Comparison of ENCODE assay signal across 9 mouse cellular contexts in the genomic region with DNA sequence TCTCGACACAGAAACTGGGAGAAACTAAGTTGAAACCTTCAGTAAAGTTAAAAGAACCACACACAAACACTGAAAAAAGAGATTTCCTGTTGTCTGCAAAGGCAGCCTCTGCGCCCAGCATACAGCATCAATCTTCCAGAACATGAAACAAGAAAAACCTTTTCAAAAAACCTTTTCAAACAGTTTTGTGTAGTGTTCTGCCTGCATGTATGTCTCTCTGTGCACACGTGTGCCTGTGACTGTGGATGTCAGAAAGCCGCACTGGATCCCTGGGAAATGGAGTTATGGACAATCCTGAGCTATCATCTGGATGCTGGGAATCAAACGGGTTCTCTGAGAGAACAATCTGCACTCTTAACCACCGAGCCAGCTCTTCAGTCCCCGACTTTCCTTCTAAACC. TPM values are rescaled to one million over a fixed set of nuclear protein-coding genes. Genes with fewer than 3 reads are reported as not detected.
DNase-seq lines count a peak whose midpoint lies in the region; ATAC-seq and TF ChIP-seq lines count a peak whose summit lies in the region.
"Had no signal": no experiment of that assay in that cellular context is flagged by ENCODE, and none has a peak within 500 bp of the region (broad histone marks: within the 10 kb centered on the region; RNA-seq: fewer than 3 reads in every experiment).

No protein-coding gene starts in this region.

- no peaks in the 10 kb centered on the region for H3K27me3 ChIP-seq in cerebellum, adult 2 months (ENCODE audit: control insufficient read depth, insufficient read depth, low read length)
- no peaks in the 10 kb centered on the region for H3K27me3 ChIP-seq in testis, adult 2 months (ENCODE audit: control insufficient read depth, insufficient read depth, low read length)
- no peaks in the 10 kb centered on the region for H3K27me3 ChIP-seq in liver, embryonic 15.5 days

- H3K4me3 ChIP-seq in cerebellum, adult 2 months (replicated peaks; ENCODE audit: insufficient read depth, low read depth, low read length), result peak overlapping the region; percentile 29
- peak overlapping the region; percentile 57 for H3K4me3 ChIP-seq in testis, adult 2 months (ENCODE audit: control insufficient read depth, low read depth, low read length)
- H3K4me3 ChIP-seq in liver, embryonic 15.5 days (replicated peaks), result peak overlapping the region; percentile 89

- no peak for DNase-seq in cerebellum, adult 2 months
- DNase-seq in cerebellum, adult 8-10 months, result no peak
- no peak for DNase-seq in testis, postnatal 14 days (ENCODE audit: low spot score)
- DNase-seq in cerebellum, adult 11-12 months, result no peak
- DNase-seq in testis, postnatal 10 days (ENCODE audit: low spot score), result no peak
- DNase-seq: right cerebral cortex, postnatal 14 days had no signal

- TF ChIP-seq CTCF in cerebellum, adult 2 months (IDR thresholded peaks at IDR 0.05; ENCODE audit: borderline replicate concordance, insufficient read depth, low read depth, low read length), result no peak
- no peak for TF ChIP-seq CTCF in testis, adult 2 months (IDR thresholded peaks at IDR 0.05; ENCODE audit: control insufficient read depth, insufficient read depth, insufficient replicate concordance, low read depth, low read length)

- no peaks in the 10 kb centered on the region for H3K9me3 ChIP-seq in liver, embryonic 15.5 days (replicated peaks)

- peaks cover 25% of the 10 kb centered on the region; the same call in 1 of the 2 replicates for H3K4me1 ChIP-seq in cerebellum, adult 2 months (ENCODE audit: control insufficient read depth, insufficient read depth, low read length)
- peaks cover 28% of the 10 kb centered on the region for H3K4me1 ChIP-seq in testis, adult 2 months (ENCODE audit: control insufficient read depth, insufficient read depth, low read length)
- H3K4me1 ChIP-seq in liver, embryonic 15.5 days (replicated peaks), result peaks cover 90% of the 10 kb centered on the region

- H3K36me3 ChIP-seq in testis, adult 2 months (ENCODE audit: control insufficient read depth, insufficient read depth, low read length), result no peaks in the 10 kb centered on the region; the same call in 1 of the 2 replicates
- H3K36me3 ChIP-seq in liver, embryonic 15.5 days (replicated peaks), result no peaks in the 10 kb centered on the region

- WGBS in cerebellum, adult 2 months, result 48% methylated on average over 7 of the region's 7 CpGs
- 21% methylated on average over 7 of the region's 7 CpGs for WGBS in liver, embryonic 15.5 days (ENCODE audit: insufficient replicate concordance)

- ATAC-seq in liver, embryonic 15.5 days (ENCODE audit: insufficient read depth), result no peak
- ATAC-seq in megakaryocyte-erythroid progenitor cell, adult 5-6 weeks (replicated peaks; ENCODE audit: low FRiP score, low TSS enrichment, poor library complexity, severe bottlenecking), result no peak

- H3K9ac ChIP-seq in liver, embryonic 15.5 days, result peak overlapping the region; percentile 94

- no peak overlapping the region for H3K27ac ChIP-seq in cerebellum, adult 2 months (ENCODE audit: insufficient read depth, low read length)
- H3K27ac ChIP-seq in testis, adult 2 months (ENCODE audit: control insufficient read depth, insufficient read depth, low read depth, low read length), result no peak overlapping the region
- peak overlapping the region; percentile 78 for H3K27ac ChIP-seq in liver, embryonic 15.5 days (replicated peaks)

- no peak for TF ChIP-seq POLR2A in cerebellum, adult 2 months (IDR thresholded peaks at IDR 0.05; ENCODE audit: borderline replicate concordance, insufficient read depth, low read length)
- no peak for TF ChIP-seq POLR2A in testis, adult 2 months (IDR thresholded peaks at IDR 0.05; ENCODE audit: control insufficient read depth, low read depth, low read length)

- peak overlapping the region; percentile 99 for H3K4me2 ChIP-seq in liver, embryonic 15.5 days

RNA-seq across cellular contexts. Expression of gene Mlec, which starts 1.6 kb away (rescaled TPM):
- 66.0 and 80.2 TPM in 2 replicates for polyA plus RNA-seq in cerebellum, adult 2 months (2012; rRNA removed)
- polyA plus RNA-seq in testis, adult 2 months (2012; rRNA removed), result 85.1 and 115 TPM in 2 replicates
- 23.7 and 29.6 TPM in 2 replicates for polyA plus RNA-seq in liver, embryonic 15.5 days (2015; fragmentation: Nextera tagmentation; extraction: Ambion mirVana)
- total RNA-seq in megakaryocyte-erythroid progenitor cell, adult 5-6 weeks (2014; fragmentation: Nextera tagmentation), result 86.1 and 86.4 TPM in 2 replicates
- 101 and 113 TPM in 2 replicates for total RNA-seq in megakaryocyte-erythroid progenitor cell, adult 5-6 weeks (2017)

RNA-seq across cellular contexts. Expression of gene Unc119b, which starts 21.6 kb away (rescaled TPM):
- polyA plus RNA-seq in cerebellum, adult 2 months (2012; rRNA removed), result 34.0 and 36.1 TPM in 2 replicates
- 15.7 and 21.1 TPM in 2 replicates for polyA plus RNA-seq in testis, adult 2 months (2012; rRNA removed)
- polyA plus RNA-seq in liver, embryonic 15.5 days (2015; fragmentation: Nextera tagmentation; extraction: Ambion mirVana), result 8.5 and 10.3 TPM in 2 replicates
- total RNA-seq in megakaryocyte-erythroid progenitor cell, adult 5-6 weeks (2014; fragmentation: Nextera tagmentation), result 13.8 and 15.5 TPM in 2 replicates
- total RNA-seq in megakaryocyte-erythroid progenitor cell, adult 5-6 weeks (2017), result 7.1 and 12.7 TPM in 2 replicates

RNA-seq across cellular contexts. Expression of gene Acads, which starts 37.3 kb away (rescaled TPM):
- 14.9 and 16.1 TPM in 2 replicates for polyA plus RNA-seq in cerebellum, adult 2 months (2012; rRNA removed)
- polyA plus RNA-seq in testis, adult 2 months (2012; rRNA removed), result 11.2 and 12.1 TPM in 2 replicates
- 49.8 and 53.6 TPM in 2 replicates for polyA plus RNA-seq in liver, embryonic 15.5 days (2015; fragmentation: Nextera tagmentation; extraction: Ambion mirVana)
- total RNA-seq in megakaryocyte-erythroid progenitor cell, adult 5-6 weeks (2014; fragmentation: Nextera tagmentation), result 39.6 and 50.3 TPM in 2 replicates
- 19.2 and 24.8 TPM in 2 replicates for total RNA-seq in megakaryocyte-erythroid progenitor cell, adult 5-6 weeks (2017)

RNA-seq across cellular contexts. Expression of gene Cabp1, which starts 37.8 kb away (rescaled TPM):
- 278 and 294 TPM in 2 replicates for polyA plus RNA-seq in cerebellum, adult 2 months (2012; rRNA removed)
- polyA plus RNA-seq in testis, adult 2 months (2012; rRNA removed), result 7.2 and 9.1 TPM in 2 replicates
- polyA plus RNA-seq in liver, embryonic 15.5 days (2015; fragmentation: Nextera tagmentation; extraction: Ambion mirVana), result 0.13 and 0.18 TPM in 2 replicates
- not detected in 2 replicates for total RNA-seq in megakaryocyte-erythroid progenitor cell, adult 5-6 weeks (2014; fragmentation: Nextera tagmentation)
- total RNA-seq in megakaryocyte-erythroid progenitor cell, adult 5-6 weeks (2017), result not detected in 2 replicates

RNA-seq across cellular contexts. Expression of gene Gm10401, which starts 58.3 kb away (rescaled TPM):
- polyA plus RNA-seq in cerebellum, adult 2 months (2012; rRNA removed), result not detected in 2 replicates
- not detected in 2 replicates for polyA plus RNA-seq in testis, adult 2 months (2012; rRNA removed)
- polyA plus RNA-seq in liver, embryonic 15.5 days (2015; fragmentation: Nextera tagmentation; extraction: Ambion mirVana), result 7.9 and 11.4 TPM in 2 replicates
- not detected in 2 replicates for total RNA-seq in megakaryocyte-erythroid progenitor cell, adult 5-6 weeks (2014; fragmentation: Nextera tagmentation)
- 6.0 TPM in 1 of 2 replicates, not detected in the other for total RNA-seq in megakaryocyte-erythroid progenitor cell, adult 5-6 weeks (2017)

Comparison
In these comparisons a context has a peak if more than half of its experiments do, and no peak if none do; other contexts are left out.
1. H3K4me3 ChIP-seq: peak in every context shown above with its lines; median percentile 89 in liver, embryonic 15.5 days; 57 in testis, adult 2 months; 29 in cerebellum, adult 2 months.